Mouse (Mus musculus) mouse trophoblast stem cell (cell line): ENCODE measurements at regions not wholly inside any gene's neighbourhood (a gene's known extent, or its start where the extent isn't known, plus 50 kb on each side); places are given as distances from the start of the nearest gene placed in this dataset.
"Not testable (repeated sequence)": the region's sequence is repeated elsewhere in the genome, so short reads cannot be mapped to it uniquely, and the experiment has no call there.

Experiments used
- in situ Hi-C, 2 experiments: fragments of 300-500 bp; cut with MseI, MboI; formaldehyde crosslinking; loops; 2 replicates in 1 of 2; 3 replicates in 1 of 2; pipeline ENCODE4 v1.15.1; 2025

DNA sequence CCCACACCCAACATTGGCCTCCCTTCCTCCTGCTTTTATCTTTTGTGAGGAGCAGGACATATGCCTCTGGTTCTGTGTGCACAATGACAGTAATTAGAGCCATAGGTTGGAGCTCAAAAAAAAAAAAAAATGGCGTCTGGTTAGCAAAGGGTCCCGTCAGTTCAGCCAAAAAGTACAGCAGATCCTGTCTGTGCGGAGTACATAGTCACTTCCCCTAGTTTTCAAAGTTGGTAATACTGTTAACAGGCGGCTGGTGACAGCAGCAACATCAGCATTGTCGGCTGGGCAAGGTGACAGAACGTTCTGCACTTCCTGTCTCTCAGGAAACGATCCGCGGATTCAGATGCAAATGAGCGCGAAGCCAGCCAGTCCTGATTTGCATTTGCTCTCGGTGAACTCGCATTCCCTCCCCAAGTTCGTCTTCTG lies 642.4 kb upstream of the Gm19410 start:
- in situ Hi-C loops, result no loop called here

DNA sequence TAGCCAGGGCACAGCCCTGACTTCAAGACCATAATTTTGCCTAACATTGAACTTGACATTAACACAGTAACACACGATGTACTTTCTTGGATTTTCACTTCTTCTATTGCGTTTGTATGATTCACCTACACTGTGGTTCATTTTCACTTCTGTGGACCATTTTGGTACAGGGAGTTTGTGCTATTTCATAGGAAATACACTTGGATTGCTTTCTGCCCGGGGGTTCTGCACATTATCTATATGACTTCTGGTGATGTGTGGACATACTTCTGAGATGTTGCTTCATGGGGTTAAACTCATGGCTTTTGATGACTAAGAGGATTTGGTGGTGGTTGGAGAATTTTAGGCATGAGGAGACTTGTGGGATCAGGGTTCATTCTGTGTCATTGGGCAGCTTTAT lies 640.4 kb upstream of the Gm19410 start:
- in situ Hi-C loops, result no loop called here

DNA sequence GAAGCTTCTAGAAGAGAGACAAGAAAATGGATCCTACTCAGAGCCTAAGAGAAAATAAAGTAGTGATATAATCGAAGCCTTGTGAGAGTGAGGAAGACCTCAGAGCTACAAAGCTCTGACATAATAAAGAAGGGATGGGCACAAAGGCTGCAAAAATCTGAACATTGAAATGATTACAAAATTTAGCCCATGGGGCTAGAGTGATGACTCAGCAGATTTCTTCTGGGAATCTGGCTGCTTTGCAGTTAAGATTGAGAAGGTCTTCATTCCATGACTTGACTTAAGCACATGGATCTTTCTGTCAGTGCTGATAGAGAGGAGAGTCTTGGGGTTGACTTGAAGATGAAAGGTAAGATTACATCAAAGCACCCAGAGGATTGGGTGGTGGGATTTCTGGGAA lies 633.3 kb upstream of the Gm19410 start:
- in situ Hi-C loops, result no loop called here

DNA sequence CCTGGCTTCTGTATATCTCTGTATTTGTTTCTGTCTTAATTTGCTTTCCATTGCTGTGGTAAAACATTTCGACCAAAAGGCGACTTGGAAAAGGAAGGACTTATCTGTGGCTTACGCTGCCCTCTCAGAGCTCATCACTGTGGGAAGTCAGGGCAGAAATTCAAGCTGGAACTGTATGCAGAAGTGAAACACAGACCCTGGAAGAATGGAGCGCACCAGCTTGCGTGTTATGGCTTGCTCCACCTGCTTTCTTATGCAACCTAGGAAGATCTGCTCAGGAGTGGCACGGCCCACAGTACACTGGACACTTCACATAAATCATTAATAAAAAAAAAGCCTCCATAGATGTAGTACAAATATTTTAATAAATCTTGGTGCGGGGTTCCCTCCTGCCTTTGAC lies 630.0 kb upstream of the Gm19410 start:
- in situ Hi-C loops, result no loop called here

DNA sequence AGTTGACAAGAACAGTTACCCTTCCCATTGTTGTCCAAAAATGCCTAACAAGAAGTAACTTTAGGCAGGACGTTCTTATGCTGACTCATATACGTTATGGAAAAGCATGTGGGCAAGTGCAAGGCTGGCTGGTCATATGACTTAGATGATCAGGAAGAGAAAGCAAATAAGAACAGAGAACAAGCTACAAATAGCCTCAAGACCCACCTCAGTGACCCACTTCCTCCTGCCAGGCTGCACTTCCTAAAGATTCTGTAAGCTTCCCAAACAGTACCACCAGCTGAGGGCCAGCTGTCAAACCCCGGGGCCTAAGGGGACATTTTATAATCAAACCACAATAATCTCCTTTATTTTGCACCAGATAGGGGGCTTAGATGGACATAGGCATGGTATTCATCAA lies 628.9 kb upstream of the Gm19410 start:
- in situ Hi-C loops, result no loop called here

DNA sequence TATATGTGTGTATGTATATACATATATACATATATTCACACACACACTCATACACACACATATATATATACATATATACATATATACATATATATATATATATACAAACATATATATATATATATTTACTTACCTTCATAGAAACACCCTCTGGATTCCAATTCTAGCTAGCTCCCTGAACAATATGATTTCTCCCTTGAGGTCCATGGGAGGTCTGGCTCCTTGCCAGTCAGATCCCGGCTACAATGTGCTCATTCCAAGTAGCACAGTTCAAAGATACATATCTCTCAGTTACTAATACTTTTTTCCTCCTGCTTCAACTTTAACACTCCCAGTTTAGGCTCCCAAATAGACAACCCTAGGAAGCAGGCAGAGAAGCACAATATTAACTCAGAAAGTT lies 624.8 kb upstream of the Gm19410 start:
- in situ Hi-C loops, result no loop called here

DNA sequence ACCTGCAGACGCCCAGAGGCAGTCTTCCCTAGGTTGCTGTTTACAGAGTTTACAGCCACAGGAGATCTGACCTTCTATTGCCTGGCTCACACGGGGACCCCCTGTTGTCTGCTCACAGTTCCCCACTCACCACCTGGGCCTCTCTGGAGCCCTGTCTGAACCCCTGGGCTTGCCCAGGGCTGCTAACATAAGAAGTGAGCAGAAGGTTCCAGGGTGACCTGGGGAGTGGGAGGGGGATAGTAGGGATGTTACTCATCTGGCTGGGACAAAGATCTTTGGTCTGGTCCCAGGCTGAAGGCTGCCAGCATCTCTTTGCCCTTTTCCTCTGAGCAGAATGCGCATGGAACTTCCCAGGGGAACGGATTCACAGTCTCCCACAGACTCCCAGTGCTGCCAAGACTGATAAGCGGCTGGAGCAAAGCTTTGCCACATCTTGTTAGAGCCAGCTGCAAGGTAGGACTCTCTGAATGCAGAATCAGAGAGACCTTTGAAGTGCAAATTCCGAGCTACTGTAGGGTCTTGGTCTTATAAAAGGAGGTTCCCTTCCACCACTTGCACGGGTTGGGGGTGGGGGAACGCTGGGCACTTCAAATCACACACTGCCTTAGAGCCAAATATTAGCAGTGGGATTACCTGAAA lies 622.5 kb upstream of the Gm19410 start:
- in situ Hi-C loops, result no loop called here

DNA sequence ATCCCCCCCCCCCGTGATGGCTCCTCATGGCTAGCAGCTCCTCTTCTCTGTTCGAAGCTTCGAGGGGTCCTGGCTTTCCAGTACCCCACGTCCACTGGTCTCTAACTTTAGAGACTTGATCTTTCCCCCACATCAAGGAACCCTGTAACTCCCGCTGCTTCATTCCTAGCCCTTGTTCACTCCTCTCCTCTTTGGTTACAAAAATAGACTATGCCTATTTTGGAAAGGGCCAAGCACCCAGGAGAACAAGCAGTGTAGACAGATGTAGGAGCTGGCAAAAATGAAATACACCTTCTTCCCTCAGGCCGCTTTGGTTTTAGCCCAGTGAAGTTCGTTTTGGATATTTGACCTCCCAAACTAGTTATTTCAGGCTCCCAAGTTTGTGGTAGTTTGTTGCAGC lies 621.9 kb upstream of the Gm19410 start:
- in situ Hi-C loops, result no loop called here

DNA sequence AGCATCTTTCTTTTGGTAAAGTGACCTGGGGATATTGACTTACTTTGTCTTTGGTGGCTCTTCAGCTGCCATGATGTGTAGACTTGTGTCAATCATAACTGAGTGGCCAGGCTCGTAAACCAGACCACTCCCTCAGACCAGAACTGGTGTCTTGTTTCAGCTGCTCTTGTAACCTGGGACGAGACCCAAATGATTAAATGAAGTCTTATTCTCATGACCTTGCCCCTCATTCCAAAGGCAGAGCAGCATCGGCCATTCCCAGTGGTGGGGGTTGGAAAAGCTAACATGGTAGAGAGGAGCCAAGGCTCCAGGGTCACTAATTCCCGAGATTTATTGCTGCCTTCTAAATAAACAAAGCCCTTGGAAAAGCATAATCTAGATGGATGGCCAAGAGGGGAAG lies 621.2 kb upstream of the Gm19410 start:
- in situ Hi-C loops, result no loop called here

DNA sequence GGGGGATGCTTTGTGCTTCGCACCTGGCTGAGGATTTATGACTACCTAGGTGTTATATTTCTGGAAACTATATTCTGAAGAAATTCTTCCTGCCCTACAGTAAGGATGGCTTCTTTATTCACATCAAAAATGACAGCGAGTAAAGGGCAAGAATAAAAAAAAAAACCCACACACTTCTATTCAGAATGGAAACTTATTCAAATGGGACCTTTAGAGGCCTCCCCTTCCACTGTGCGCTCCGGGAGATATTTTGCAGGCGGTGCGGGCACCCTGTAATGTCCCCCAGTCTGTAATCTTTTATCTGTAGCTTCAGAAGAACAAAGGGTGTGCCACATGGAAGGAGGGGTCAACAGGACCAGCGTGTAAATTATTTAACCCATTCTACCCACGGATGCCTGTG lies 618.1 kb upstream of the Gm19410 start:
- in situ Hi-C loops, result no loop called here

DNA sequence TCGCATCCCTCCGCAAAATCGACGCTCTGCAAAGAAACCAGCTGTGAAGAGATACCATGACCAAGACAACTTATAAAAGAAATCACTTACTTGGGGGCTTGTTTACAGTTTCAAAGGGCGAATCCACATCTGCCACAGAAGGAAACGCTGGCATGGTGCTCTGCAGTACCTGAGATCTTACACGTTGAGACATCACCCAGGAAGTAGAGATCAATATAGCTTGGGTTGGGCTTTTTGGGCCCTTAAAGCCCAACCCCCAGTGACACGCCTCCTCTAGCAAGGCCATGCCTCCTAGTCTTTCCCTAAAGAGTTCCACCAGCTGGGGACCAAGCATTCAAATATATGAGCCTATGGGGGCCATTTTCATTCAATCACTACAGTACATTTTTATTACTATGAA lies 617.6 kb upstream of the Gm19410 start:
- in situ Hi-C loops, result no loop called here

DNA sequence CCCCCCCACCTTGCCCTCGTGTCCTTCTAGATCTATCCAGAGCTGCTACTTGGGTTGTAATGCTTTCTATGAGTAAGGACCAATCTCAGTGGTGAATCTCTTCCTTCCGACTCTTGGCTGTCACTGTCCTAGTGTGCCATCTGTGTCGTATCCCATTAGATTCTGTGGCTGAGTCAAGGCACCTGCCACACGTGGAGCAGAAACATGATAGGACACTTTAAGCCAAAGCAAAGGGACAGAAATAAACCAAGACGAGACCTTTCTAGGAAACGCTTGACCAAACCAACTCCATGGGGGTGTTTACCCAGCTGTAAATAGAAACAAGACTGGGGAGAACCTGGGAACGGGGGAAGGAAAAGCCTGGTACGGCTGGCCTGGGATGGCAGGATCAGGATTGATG lies 613.0 kb upstream of the Gm19410 start:
- in situ Hi-C loops, result loop anchor here (10.0 kb wide), 1 partner anchor 278 kb away; no protein-coding TSS in a partner anchor

DNA sequence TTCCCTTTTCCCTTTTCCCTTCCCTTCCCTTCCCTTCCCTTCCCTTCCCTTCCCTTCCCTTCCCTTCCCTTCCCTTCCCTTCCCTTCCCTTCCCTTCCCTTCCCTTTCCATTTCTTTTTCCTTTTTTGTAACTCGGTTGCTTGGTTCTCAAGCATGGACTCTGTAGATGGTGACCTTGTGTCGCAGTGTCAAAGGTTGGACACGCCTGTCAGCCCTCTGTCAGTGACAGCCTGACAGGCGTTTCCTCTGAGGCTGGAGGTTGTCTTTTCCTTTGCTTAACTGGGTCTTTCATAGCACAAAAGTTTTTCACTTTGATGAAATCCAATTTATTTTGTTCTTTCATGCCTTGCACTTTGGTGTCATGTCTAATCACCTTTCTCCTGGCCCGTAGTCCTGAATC lies 609.3 kb upstream of the Gm19410 start:
- in situ Hi-C loops, result loop anchor here (10.0 kb wide), 1 partner anchor 281 kb away; no protein-coding TSS in a partner anchor

DNA sequence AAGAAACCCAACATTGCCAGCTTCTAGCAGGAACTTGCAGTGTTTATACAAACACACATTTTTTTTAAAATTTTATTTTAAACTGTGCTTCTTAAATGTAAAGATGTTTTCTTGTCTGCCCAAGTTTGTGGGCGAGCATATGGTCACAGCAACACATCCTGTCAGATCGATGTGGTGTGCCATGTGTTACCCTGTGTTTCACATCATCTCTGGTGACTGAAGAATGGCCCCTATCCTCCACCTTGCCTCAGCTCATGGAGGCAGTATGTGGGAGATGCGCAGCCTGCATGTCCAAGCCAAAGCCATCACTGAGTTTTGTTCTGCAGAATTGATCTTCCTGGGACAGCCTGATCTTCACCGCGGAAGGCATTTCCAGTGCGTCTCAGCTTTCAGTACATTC lies 607.9 kb upstream of the Gm19410 start:
- in situ Hi-C loops, result loop anchor here (10.0 kb wide), 1 partner anchor 283 kb away; no protein-coding TSS in a partner anchor

DNA sequence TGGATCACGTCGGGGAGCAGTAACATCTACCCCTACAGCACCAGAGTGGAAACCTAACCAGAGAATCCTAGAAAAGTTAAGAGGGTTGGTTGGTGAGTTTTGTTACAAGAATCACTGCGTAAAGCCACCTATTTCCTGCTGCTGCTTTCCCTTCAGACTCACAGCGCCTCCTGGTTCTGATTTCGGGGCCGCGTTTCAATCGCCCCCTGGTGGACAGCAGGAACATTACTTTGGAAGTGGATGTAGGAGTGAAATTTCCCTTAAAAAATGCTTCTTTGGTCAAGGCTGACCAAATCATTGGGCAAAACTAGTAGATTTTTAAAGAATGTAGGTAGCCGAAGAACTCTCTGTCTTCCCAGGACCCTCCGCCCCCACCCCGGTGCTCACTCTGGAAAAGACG lies 606.3 kb upstream of the Gm19410 start:
- in situ Hi-C loops, result loop anchor here (10.0 kb wide), 1 partner anchor 285 kb away; no protein-coding TSS in a partner anchor

DNA sequence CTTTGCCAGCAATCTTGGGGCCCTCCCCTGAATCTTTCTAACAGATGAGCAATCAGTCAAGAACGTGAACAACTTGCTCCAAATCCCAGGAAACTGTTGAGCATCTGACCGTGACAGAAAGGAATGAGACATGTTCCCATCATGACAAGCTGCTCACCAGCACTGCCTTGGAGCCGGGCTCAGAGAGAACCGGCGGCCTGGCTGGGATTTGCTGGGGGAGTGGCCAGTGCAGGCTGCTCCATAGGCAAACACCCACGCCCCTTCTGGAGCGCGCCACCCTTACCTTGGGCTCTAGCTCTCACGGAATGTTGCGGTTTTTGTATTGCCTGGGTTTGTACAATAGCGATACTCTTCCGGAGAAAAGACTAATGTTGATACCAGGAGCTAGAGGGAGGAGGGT lies 605.4 kb upstream of the Gm19410 start:
- in situ Hi-C loops, result no loop called here

DNA sequence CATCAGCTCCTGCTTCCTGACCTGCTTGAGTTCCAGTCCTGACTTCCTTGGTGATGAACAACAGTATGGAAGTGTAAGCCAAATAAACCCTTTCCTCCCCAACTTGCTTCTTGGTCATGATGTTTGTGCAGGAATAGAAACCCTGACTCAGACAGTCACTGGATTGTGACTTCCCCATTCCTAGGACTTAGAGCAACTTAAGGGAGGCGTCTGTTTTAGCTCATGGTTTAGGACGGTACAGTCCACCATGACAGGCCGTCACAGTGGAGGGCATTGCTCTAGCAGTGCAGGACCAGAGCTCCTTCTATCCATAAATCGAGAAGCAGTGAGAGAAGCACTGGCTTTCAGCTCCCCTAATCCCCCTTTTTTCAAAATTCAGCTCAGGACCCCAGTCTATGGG lies 603.4 kb upstream of the Gm19410 start:
- in situ Hi-C loops, result not testable (repeated sequence)

DNA sequence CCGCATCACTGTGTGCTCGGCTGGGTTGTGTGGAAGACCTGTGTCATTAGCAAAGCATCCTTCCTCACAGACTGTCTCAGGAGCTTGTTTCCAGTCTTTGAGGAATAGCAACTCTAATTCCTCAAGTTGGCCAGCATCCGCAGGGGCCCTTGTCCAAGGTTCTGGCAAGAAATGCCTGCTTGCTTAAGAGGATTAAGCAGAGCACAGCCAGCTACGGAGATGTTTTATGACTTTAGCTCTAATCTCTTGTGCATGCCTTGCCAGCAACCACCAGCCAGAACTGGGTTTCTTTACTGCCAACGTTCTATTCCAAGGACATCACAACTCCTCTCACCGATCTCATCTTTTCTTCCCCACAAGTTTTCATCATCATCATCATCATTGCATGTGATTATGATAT lies 599.0 kb upstream of the Gm19410 start:
- in situ Hi-C loops, result no loop called here

DNA sequence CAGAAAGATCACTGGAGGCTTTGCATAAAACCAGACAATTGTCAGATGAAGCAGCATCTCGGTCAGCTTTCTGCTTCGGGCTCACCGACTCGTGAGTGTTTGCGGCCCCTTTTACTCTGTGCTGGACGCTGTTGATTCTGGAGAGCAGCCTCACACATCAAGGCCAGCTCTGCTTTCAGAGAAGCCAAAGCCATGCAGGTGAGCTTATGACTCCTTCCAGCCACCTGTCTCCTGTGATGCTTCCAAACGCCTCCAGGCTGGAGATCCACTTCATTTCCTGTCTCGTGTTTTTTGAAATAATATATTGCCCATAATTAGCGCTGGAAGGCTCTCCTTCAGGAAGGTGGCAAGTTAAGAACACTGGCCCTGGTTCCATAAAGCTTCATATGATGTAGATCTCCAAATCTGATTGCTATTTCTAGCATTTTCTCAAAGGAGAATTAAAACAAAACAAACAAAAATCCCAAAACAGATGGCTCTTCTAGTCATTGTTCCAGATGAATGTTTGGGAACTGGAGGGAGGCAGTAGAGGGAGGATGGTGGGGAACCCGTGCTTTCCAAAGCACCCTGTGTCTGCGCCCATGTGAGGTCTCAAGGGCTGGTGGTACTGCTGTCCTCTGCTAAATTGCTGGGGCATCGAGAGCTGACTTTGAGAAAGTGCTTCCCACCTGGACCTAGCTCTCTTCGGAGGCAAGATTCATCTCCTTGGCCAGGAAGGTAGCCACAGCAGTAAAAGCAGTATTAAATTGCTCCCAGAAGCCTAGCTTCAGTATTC lies 593.9 kb upstream of the Gm19410 start:
- in situ Hi-C loops, result no loop called here

DNA sequence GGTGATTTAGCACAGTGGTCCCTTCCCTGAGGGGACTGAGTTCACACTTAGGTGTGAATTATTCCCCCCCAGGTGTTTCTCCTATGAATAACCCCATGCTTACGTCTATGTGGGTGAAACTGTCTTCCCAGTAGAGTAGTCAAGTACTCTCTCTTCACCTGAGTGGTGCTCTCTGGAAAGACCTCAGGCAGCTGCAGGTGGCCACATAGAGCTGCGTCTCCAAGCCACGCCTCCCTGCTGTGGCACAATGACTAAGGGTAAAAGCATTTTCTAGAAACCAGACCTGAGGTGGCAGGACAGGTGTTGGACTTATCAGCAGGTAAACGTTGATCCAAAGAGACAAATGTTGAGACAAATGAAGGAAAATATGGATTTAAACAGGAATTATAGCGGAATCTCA lies 588.3 kb upstream of the Gm19410 start:
- in situ Hi-C loops, result no loop called here

DNA sequence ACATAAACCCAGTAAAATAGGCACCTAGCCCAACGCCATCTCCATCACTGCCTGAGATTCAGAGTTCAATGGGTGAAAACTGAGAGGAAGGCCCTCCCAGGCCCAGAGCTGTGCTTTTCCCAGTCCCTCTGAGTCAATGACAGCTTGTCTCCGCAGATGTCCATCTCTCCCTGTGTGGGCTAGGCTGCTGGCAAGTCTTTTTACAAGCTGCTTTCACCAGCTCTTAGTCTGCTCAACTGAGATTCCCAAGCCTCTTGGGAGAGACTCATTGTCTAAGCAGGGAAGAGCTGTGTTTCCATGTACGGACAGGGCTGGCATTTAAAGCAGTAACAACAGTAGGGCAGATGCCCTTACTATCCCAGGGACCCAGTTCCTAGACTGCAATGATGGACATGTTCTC lies 585.5 kb upstream of the Gm19410 start:
- in situ Hi-C loops, result no loop called here

DNA sequence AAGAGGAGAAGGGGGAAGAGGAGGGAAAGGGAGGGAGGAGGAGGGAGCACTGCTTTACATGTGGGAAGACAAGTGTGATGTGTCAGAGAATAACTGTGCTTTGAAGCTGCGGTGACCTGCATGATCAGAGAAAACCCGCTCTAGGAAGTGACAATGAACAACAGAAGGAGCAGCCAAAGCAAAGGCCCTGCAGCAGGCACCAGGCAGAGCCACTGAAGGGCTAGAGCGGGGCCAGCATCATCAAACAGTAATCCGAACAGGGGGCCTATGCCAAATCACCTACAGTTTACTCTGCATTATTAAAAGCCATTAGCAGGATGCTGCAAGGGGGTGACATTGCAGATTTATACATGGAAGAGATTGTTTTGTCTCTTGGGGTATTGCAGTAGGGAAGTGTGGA lies 583.4 kb upstream of the Gm19410 start:
- in situ Hi-C loops, result no loop called here

DNA sequence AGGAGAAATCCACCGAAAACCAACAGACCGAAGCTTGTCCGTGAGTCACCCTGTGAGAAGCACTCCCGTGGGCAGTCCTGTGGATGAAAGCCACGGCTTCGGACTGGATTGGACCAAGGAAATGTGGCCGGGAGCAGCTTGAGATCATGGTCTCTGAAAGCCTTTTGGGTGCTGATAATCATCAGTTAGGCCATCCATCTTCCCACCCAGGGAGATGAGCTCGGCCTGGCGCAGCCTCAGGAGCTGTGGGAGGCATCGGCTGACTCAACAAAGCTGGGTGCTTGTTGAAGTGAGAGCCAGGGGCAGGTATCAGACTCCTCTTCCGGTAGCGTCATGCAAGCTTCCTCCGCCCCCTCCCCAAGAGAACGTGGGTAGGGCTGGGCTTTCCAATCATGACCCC lies 582.2 kb upstream of the Gm19410 start:
- in situ Hi-C loops, result no loop called here
